Mouse (Mus musculus): ENCODE results near the gene Zcwpw1.

Zcwpw1 gene

DNA sequence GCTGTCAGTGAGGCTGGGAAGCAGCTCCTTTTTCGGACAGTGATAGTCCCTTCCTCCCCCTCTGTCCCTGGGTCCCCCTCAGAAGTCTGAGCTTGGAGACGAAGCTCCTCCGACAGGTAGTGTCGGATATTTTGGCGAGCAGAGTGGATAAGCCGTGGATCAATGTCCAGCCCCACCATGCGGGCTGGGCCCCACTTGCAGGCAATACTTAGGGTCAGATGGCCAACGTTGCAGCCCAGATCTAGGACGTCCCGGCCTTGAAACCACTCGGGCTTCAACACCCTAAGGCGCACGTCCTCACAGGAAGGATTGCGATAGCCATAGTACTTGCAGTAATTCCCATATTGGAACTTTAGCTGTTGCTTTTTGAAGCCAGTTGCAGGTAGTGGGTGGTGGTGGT, 3.1 kb upstream of the Zcwpw1 start:
- no peak for DNase-seq (ENCODE audit: low spot score in 2 of 2)

DNA sequence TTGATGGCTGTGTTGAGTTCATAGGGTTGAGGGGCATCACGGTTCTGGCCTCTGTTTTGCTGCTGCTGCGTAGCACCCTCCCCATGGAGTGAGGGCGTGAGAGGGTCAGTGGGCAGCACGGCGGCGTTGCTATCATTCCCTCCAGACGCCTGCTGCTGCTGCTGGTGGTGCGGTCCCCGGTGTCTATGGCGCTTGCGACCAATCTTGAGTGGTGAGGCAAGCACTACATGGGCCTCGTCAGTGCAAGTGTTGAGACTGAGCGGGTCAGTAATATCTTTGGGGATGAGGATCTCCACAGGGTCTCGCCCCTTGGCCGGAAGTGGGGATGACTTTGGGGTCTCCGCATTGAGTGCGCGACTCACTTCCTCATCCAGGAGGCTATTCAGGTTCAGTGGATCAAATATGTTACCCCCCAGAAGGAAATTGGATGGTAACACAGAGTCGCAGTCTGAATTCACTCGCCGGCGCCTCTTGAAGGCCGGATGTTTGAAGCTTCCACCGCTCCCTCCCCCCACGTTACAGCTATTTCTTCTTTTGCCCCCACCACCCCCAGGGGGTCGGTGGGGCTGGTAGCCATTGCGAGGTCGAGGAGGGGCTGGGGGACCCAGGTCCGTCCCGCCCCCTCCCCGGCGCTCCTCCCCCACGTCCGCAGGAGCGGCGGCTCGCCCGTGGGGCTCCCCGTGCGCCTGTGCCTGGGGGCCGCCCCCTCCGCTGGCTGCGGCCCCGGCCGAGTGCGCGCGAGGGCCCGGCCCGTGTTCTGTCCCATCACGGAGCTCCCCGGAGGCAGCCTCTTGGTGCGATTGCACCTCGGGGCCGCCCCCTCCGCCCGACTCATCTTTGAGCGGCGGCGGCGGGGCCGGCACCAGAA, 2.2 kb upstream of the Zcwpw1 start:
- DNase-seq (ENCODE audit: low spot score in 2 of 2), result no peak

DNA sequence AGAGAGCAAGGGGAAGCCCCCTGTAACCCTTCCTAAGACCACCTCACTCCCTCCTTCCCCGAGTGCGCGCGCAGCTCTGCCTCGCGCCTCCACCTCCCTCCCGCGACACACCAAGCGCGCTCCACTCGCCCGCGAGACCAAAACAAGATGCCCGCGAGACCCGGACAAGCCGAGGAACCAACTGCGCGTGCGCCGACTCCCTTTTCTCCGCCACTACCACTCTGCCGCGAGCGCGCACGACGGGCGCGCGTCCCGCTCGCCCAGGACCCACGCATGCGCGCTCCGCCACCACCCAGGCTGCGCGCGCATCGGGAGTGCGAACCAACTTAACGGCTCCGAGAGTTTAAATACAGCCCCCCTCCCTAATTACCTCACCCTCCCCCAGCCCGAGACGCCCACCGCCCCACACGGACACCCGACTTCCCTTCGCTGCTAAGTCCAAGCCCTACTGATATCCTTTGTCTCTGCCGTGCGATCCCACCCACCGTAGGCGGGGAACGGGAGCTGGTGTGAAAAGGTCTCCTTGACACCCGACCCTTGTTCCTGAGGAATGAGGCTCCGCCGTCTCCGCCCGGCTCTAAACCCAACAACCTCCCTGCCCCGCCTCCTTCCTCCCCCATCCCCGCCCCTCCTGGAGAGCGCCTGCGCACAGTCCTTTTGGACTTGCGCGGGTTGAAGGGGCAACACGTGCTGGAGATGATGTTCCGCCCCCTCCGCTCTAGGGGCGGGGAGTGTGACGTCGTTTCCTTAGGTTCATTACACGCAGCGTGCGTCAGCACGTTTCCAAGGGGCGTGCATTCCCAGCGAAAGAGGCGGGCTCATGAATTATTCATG, 1.3 kb upstream of the Zcwpw1 start:
- DNase-seq (ENCODE audit: low spot score in 2 of 2), result peak; percentile 99

DNA sequence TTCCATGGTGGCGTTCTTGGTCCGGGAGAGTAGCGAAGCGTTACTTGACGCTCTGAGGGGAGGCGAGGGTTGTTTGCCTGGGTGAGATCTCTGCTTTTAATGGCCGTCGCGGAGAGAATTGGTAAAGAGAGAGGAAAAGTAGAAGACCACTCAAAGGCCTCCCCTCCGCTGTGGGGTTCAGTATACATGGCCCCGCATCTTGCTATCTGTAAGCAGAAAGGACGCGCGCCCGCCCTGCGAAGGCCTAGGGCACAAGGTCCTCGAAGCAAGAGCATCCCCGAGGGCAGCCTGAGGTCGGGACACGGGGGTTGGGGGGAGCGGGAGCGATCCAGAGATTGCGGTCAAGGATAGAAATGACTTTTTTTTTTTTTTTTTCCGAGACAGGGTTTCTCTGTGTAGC, 573 bp downstream of the Zcwpw1 start:
- peak in 1 of 2 experiments; percentile 44 for DNase-seq (ENCODE audit: low spot score in 2 of 2)

DNA sequence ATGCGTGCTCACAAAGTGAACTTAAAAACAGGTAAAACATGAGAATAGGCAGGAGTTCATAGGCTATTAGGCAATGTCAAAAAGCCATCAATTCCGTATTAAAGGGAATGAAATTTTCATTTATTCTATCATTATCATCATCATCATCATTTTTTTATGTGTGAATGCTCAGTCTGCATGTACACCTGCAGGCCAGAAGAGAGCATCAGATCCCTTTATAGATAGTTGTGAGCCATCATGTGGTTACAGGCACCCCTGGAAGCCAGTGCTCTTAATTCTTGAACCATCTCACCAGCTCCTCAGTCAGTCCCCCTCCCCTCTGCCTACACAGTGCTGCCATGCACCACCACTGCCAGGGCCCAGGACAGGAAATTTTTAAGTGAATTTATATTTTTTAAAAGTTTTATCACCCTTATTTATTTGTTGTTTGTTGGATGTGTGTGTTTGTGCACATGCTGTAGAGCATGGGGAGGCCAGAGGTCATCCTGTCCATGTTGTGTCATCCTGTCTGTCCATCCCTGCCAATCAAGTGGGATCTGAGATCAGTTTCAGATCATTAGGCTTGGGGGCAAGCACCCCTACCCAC, 1.4 kb downstream of the Zcwpw1 start:
- no peak for DNase-seq (ENCODE audit: low spot score in 2 of 2)

DNA sequence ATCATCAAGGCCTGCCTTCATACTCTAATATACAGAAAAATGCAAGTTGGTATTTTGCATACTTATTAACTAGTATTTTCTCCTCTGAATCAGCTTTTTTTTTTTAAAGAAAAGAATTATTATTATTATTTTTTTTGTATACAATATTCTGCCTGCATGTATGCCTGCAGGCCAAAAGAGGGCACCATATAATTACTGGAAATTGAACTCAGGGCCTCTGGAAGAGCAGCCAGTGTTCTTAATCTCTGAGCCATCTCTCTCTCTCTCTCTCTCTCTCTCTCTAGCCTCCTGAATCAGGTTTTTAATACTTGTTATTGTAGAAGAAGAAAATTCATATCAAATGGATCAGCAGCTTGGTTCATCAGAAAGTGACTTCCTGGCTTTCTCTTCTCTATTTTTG, 4.0 kb downstream of the Zcwpw1 start:
- DNase-seq (ENCODE audit: low spot score in 2 of 2), result no peak

DNA sequence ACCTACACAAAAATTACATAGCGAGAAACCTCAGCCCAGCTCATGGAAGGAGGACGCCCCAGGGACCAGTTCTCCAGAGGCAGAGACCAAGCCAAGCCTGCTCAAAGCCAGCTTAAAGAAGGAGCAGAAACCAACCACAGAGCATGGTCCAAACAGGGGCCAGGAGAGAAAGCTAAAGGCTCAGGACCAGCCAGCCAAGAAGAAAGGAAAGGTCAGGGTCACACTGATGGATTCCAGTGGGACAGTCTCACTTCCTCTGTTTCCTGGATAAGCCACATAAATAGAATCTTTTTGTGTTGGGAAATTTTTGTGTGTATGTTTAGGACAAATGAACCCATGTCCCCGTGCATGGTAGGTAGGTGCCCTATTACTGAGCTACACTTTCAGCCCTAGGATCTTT, 9.0 kb downstream of the Zcwpw1 start:
- DNase-seq (ENCODE audit: low spot score in 2 of 2), result no peak

DNA sequence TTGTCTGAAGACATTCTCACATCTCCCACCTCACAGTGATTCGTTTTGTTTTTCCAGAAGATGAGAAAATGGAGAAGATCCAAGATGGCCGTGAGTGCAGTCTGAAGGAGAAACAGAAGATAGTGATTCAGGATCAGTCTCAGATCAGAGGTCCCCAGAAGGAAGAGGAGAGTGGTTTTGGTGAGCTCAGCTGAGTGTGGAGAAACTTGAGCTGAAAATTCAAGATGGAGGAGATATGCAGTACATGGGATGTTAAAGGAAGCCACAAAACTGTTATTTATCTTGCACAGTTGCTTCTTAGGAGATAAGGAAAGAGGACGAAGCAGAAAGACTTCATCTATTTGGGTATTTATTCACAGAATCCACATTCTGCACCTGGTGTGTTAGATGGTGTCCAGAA, 13.3 kb downstream of the Zcwpw1 start:
- DNase-seq (ENCODE audit: low spot score in 2 of 2), result no peak

DNA sequence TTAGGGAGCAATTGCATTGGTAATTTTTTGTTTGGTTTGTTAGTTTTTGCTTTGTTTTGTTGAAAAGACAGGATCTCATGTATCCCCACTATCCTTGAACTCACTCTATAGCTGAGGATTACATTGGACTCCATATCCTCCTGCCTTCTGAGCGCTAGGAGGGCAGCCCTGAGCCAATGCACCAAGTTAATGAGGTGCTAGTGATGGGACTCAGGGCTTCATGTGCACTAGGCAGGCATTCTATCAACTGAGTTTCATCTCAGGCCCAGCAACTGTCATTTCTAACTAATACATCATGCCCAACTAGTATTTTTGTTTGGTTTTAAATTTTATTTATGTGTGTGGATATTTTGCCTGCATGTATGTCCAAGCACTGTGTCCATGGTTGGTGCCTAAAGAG, 18.6 kb downstream of the Zcwpw1 start:
- DNase-seq (ENCODE audit: low spot score in 2 of 2), result no peak

DNA sequence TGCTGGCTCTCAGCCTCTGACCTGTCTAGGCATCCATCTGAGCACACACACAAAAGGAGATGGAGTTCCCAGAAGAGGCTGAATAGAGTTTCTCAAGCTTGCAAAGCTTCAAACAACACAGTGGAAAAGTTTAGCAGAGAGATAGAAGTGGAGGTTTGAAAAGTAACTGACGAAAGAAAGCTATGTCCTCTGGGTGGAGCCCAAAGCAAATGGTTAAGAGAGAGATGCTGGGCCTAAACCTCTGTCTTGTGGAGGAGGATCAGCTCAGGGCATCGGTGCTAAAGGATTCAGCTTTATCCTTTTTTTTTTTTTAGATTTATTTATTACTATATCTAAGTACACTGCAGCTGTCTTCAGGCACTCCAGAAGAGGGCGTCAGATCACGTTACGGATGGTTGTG, 20.7 kb downstream of the Zcwpw1 start:
- no peak for DNase-seq (ENCODE audit: low spot score in 2 of 2)

DNA sequence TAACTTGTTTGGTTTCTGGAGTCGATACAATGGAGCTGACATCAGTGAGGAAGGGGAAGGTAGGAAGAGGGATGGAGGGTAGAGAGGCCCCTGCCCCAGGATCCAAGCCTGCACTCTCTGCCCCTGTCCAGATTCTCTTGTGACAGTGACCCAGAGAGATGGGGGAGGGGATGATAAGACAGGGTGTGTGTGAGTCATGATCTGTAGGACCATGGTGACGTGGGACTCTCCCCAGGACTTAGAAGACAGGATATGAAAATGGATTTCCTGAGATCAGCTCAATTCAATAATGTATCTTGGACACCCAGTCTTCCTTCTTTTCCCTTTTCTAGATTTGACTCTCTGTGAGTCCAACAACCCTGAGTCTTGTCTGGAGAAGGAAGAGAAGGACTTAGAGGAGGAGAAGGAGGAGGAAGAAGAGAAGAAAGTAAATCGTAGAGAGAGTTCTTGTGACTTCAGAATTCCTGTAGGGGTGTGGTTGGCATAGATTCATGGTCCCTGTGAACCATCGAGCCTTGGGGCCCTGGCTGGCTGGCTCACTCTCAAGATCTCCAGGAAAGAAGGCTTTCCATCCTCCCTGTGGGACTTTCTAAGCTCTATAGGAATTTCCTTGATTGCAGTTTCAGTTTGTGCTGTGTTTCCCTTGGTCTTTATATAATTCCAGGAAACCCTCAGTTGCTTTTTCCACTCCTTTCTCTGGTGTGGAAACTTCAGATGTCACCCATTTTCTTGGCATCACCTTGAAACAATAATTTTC, 30.0 kb downstream of the Zcwpw1 start:
- DNase-seq (ENCODE audit: low spot score in 2 of 2), result no peak

DNA sequence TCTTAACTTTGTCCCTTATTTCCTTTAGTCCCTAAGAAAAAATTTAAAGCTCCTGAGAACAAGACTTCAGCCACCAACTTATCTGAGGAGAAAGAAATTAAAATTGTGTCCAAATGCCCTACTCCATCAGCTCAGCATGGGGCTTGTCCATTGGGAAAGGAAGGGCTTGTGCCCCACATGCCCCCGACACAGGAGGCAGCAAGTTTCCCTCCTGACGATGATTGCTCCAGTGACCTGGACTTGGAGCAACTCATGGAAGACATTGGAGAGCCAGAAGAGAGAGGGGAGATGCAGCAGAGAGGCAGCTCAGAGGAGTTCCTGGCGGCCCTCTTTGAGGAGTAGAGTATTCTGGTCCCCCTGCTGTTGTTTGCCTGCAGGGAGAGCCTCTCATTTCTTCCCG, 34.5 kb downstream of the Zcwpw1 start:
- DNase-seq (ENCODE audit: low spot score in 2 of 2), result no peak

DNA sequence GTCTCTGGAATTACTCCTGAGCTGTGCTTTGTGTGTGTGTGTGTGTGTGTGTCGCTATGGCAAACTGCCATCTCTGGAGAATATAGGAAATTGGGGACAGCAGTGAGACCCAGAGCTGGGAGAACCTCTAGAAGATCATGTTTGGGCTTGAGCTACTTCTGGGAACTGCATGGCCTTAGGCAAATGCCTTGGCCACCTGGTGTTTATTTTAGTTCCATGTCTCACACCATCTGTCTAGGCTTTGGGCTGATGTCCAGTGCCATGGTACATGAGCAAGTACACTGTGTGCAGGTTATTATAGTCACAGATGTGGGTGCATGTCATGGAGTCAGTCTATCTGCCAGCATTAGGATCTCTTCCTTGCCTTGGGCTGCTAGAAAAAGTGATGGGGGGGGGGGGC, 35.0 kb downstream of the Zcwpw1 start:
- DNase-seq (ENCODE audit: low spot score in 2 of 2), result no peak

DNA sequence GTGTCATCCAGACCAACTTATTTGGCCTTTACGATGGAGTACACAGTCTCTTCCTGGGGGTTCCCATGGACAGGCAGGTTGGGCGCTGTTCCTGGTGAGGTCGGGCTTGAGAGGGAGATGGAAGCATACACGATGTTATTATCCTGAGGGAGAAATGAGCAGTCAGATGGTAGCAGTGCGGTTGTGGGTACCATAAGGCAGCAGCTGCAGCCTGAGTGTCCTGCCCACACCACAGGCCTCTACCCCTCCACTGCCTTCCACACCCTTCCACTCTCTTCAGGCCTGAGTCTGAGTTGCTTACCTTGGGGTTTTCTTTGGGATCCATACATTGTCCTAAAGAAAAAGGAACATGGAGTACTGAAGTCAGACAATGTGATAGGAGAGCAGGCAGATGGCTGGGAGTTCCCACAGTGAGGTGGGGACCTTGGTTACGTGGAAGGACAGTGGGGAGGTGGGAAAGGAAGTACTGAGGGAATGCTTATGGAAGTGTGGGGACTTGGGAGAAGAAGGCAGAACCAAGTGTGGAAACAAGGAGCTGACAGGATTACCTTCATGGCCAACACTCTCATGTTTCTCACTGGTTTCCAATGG, 36.0 kb downstream of the Zcwpw1 start:
- no peak for DNase-seq (ENCODE audit: low spot score in 2 of 2)

DNA sequence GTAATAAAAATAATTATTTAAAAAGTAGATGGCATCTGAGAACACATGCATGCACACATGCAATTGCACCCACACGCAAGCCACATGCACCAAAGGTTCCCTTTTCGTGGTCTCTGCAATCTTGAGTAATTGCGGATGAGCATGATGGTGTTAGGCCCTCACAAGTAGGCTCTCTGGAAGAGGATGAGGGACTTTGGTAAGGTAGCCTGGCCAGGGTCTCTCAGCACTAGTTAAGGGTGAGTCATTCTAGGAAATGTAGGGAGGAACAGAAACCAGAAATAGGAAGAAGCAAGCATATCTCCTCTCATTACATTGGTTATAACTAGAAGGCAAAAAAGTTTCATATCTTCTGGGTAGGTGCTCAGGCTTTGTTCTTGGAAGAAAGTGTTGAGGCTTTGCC, 37.4 kb downstream of the Zcwpw1 start:
- DNase-seq (ENCODE audit: low spot score in 2 of 2), result no peak

DNA sequence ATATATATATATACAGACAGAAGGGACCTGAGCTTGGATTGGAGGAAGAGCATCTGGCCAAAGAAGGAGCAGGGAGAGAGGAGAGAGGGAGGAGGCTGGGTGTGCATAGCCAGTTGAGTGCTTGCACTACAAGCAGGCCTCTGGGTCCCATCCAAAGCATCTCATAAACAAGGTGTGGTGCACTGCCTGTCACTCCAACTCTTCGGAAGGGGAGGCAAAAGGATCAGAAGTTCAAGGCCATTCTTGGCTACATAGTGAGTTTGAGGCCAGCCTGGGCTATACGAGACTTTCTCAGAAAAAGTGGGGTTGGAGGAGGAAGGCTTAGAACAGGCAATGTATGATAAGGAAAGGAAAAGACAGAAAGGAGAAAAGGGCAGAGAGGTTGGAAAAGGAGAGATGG, 38.4 kb downstream of the Zcwpw1 start:
- no peak for DNase-seq (ENCODE audit: low spot score in 2 of 2)

DNA sequence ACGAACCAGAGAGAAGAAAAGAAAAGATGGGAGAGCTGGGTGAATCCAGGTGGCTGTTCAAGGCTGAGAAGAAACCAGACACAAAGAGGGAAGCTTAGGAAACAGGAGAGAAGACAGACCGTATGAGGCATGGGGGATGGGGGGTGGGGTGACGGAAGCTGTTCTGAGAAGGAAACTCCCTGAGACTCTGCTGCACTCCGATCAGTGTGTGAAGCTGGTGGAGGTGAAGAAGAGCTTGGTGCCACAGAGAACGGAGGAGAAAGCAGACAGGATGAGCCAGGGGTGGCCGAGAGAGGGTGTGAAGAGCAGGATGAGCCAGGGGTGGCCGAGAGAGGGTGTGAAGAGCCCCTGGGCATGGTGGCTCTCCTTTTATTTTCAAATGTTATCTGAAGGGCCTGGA, 38.8 kb downstream of the Zcwpw1 start:
- DNase-seq (ENCODE audit: low spot score in 2 of 2), result no peak

DNA sequence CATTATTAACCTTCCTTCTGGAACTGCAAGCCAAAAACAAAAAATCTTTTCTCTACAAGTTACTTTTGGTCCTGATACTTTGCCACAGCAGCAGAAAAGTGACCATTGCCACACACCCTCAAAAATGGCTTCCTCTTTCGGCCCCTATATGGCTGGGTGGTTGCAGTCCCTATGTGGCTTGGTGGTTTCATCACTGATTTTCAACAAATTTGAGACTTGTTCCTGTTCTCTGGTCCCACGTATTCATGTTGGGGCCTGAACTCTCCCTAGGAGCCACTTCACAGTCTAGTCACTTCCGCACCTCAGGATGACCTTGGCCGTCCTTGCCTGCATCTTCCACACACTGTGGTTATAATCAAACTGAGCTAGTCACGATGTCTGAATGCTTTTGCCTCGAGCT, 41.1 kb downstream of the Zcwpw1 start:
- no peak for DNase-seq (ENCODE audit: low spot score in 2 of 2)

DNA sequence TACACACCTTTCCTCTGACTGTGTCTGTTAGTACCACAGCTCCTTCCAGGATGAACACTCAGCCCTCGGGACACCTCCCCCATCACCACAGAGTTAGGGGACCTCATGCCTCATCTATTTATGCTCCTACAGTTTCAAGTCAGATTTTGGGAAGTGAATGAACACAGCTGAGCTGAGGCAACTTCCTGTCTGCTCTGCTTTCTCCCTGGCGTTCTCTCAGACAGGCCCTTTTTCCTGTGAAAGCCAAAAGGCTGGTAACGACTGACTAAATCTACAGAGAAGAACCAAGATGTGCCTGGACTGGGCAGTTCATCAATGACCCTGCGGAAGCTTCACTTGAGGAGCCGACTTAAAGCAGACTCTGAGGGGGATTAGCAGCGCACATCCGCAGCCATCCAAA, 42.6 kb downstream of the Zcwpw1 start:
- DNase-seq (ENCODE audit: low spot score in 2 of 2), result peak in 1 of 2 experiments; percentile 13

DNA sequence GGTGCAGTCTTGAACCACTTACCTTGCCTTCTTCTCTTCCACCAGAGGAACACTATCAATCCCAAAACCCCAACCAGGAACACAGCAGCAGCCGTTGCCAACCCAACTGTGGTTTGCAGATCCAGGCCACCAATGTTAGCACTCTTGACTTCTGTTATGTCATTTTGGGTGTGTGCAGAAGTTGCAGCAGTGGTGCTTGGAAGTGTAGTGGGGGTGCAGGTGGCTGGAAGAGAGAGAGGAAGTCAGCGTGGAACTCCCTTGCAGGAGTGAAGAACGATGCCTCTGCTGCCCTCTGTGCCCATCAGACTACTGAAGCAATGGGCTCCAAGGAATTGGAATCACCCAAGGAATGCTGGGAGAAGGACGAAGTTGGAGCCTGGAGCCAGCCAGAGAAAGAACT, 43.5 kb downstream of the Zcwpw1 start:
- DNase-seq (ENCODE audit: low spot score in 2 of 2), result no peak

DNA sequence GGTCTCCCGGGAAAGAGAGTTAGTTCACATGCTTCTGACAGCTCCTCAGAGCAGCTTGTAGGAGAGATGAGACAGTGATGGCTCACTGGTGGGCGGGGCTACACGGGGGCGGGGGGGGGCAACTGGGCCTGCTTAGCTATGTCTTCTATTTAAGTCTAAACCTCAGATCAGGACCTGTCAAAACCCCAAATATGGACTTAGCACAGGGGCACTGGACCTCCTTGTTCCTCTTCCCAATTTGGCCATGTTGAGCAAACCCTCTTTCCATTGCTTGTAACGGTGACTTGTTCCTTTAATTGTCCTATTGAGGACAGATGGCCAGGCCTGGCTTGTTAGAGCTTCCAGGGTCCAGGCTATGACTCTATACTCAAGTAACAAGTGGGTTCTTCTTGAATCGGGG, 43.9 kb downstream of the Zcwpw1 start:
- no peak for DNase-seq (ENCODE audit: low spot score in 2 of 2)

DNA sequence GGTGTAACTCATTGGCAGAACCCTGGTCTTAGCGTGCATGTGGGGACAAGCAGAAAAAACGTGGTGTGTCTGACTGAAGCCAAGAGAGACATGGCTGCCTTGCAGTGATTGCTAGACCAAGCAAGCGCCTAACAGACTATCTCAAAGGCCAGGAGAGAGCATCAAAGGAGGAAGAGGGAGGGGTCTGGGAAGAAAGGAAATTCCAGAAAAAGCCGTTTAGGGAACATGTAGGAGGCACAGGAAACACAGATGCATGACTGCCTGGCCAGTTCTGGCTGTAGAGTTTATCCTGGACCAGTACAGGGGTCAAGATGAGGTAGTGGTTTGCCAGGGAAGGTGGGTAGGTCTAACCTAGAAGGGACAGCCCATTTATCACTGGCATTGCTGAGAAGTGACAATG, 45.9 kb downstream of the Zcwpw1 start:
- no peak for DNase-seq (ENCODE audit: low spot score in 2 of 2)

Data from left cerebral cortex, adult 9 months (tissue).